In the genomic region with DNA sequence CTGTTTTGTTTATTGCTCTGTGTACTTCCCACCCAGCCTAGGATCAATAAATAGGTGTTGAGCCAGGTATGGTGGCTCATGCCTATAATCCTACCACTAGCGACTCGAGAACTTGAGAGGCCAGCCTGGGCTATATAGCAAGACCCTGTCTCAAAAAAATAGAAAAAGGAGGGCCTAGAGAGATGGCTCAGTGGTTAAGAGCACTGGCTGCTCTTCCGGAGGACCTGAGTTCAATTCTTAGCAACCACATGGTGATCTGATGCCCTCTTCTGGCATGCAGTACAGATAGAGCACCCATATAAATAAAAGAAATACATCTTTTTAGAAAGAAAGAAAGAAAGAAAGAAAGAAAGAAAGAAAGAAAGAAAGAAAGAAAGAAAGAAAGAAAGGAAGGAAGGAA, we compare ENCODE assay signal across 13 mouse cellular contexts. TPM values are rescaled to one million over a fixed set of nuclear protein-coding genes. Genes with fewer than 3 reads are reported as not detected.
DNase-seq lines count a peak whose midpoint lies in the region; ATAC-seq and TF ChIP-seq lines count a peak whose summit lies in the region.
"Had no signal": no experiment of that assay in that cellular context is flagged by ENCODE, and none has a peak within 500 bp of the region (broad histone marks: within the 10 kb centered on the region; RNA-seq: fewer than 3 reads in every experiment).

No protein-coding gene starts in this region.

- TF ChIP-seq CTCF in MEL (IDR thresholded peaks at IDR 0.05 in 2 of 3, conservative IDR thresholded peaks at IDR 0.05 in 1 of 3; ENCODE audit: control insufficient read depth in 1 of 3, insufficient read depth in 1 of 3, low read depth in 2 of 3, low read length in 3 of 3, poor library complexity in 1 of 3, severe bottlenecking in 1 of 3) = peak in 2 of 3 experiments; percentile 10 to 42; a peak in 2 of 6 replicates
- TF ChIP-seq CTCF in small intestine, adult 2 months (IDR thresholded peaks at IDR 0.05; ENCODE audit: extremely low read depth, insufficient read length, insufficient replicate concordance, low read depth, low read length) = no peak

- peaks cover 22% of the 10 kb centered on the region for H3K4me1 ChIP-seq in heart, embryonic 13.5 days
- H3K4me1 ChIP-seq in MEL (ENCODE audit: control insufficient read depth in 1 of 2, insufficient read depth in 2 of 2, low read length in 2 of 2) = peaks cover 6 to 34% of the 10 kb centered on the region in 2 experiments
- H3K4me1 ChIP-seq in small intestine, adult 2 months (ENCODE audit: control insufficient read depth, insufficient read depth, insufficient read length, low read length) = peaks cover 12% of the 10 kb centered on the region
- H3K4me1 ChIP-seq in kidney, embryonic 14.5 days (ENCODE audit: control insufficient read depth, insufficient read depth, low read length) = peaks cover 17% of the 10 kb centered on the region
- peaks cover 33% of the 10 kb centered on the region for H3K4me1 ChIP-seq in embryonic facial prominence, embryonic 10.5 days

- 67% methylated on average over 3 of the region's 3 CpGs for WGBS in heart, embryonic 13.5 days
- WGBS in small intestine, adult 2 months = 29% methylated on average over 3 of the region's 3 CpGs
- WGBS in kidney, embryonic 14.5 days = 60% methylated on average over 3 of the region's 3 CpGs
- 65% methylated on average over 3 of the region's 3 CpGs for WGBS in embryonic facial prominence, embryonic 10.5 days

- H3K36me3 ChIP-seq in heart, embryonic 13.5 days = peaks cover 23% of the 10 kb centered on the region
- H3K36me3 ChIP-seq in MEL (ENCODE audit: control insufficient read depth in 1 of 2, insufficient read depth in 2 of 2, low read length in 2 of 2) = peaks cover 0 to 22% of the 10 kb centered on the region in 2 experiments; a peak in 2 of 4 replicates
- peaks cover 4% of the 10 kb centered on the region for H3K36me3 ChIP-seq in small intestine, adult 2 months (ENCODE audit: control insufficient read depth, insufficient read depth, low read length)
- H3K36me3 ChIP-seq in kidney, embryonic 14.5 days (ENCODE audit: control insufficient read depth, insufficient read depth, low read length) = peaks cover 19% of the 10 kb centered on the region; the same call in 1 of the 2 replicates
- peaks cover 24% of the 10 kb centered on the region for H3K36me3 ChIP-seq in embryonic facial prominence, embryonic 10.5 days (replicated peaks)

- peaks cover 16% of the 10 kb centered on the region for H3K79me2 ChIP-seq in MEL (ENCODE audit: control insufficient read depth, insufficient read depth, low read length, poor library complexity)

- ATAC-seq in heart, embryonic 13.5 days (ENCODE audit: extremely low read depth, insufficient number of reproducible peaks, low FRiP score, low TSS enrichment) = no peak
- no peak for ATAC-seq in kidney, embryonic 14.5 days (ENCODE audit: low FRiP score, low TSS enrichment)

- no peak for DNase-seq in heart, adult 11 months
- peak; percentile 56 for DNase-seq in lung, postnatal 36 days
- no peak for DNase-seq in lung, postnatal 4 days
- DNase-seq in MEL (ENCODE audit: low read depth, low spot score) = peak; percentile 67
- no peak for DNase-seq in embryonic facial prominence, embryonic 10.5 days (ENCODE audit: low spot score)
- DNase-seq: lung, postnatal 10 days had no signal

- TF ChIP-seq EP300 in MEL (IDR thresholded peaks at IDR 0.05; ENCODE audit: low read depth in 1 of 2, low read length in 2 of 2) = no peak

- TF ChIP-seq POLR2A in MEL (IDR thresholded peaks at IDR 0.05; ENCODE audit: control insufficient read depth in 1 of 2, insufficient read depth in 1 of 2, low read depth in 1 of 2, low read length in 2 of 2, poor library complexity in 1 of 2) = no peak
- TF ChIP-seq POLR2A in small intestine, adult 2 months (IDR thresholded peaks at IDR 0.05; ENCODE audit: low read depth, low read length) = no peak

- H3K27me3 ChIP-seq in heart, embryonic 13.5 days (replicated peaks) = peaks cover 31% of the 10 kb centered on the region
- H3K27me3 ChIP-seq in MEL (ENCODE audit: control insufficient read depth in 1 of 2, insufficient read depth in 2 of 2, low read length in 2 of 2) = no peaks in the 10 kb centered on the region
- H3K27me3 ChIP-seq in small intestine, adult 2 months (ENCODE audit: control insufficient read depth, insufficient read depth, low read length) = no peaks in the 10 kb centered on the region
- H3K27me3 ChIP-seq in kidney, embryonic 14.5 days (ENCODE audit: control insufficient read depth, insufficient read depth, low read length) = no peaks in the 10 kb centered on the region; the same call in 1 of the 2 replicates
- H3K27me3 ChIP-seq in embryonic facial prominence, embryonic 10.5 days (replicated peaks; ENCODE audit: low read depth, poor library complexity, severe bottlenecking) = peaks cover 36% of the 10 kb centered on the region

- H3K4me3 ChIP-seq in heart, embryonic 13.5 days = no peak overlapping the region
- peak overlapping the region; percentile 38 to 41 for H3K4me3 ChIP-seq in MEL (ENCODE audit: control insufficient read depth in 1 of 2, insufficient read depth in 1 of 2, low read depth in 2 of 2, low read length in 2 of 2)
- H3K4me3 ChIP-seq in small intestine, adult 2 months (ENCODE audit: low read depth, low read length) = no peak overlapping the region
- no peak overlapping the region for H3K4me3 ChIP-seq in kidney, embryonic 14.5 days (ENCODE audit: low read length)
- no peak overlapping the region for H3K4me3 ChIP-seq in embryonic facial prominence, embryonic 10.5 days
- H3K4me3 ChIP-seq: erythroblast, embryonic 14.5 days had no signal

- H3K27ac ChIP-seq in heart, embryonic 13.5 days (replicated peaks) = no peak overlapping the region
- peak overlapping the region; percentile 74 for H3K27ac ChIP-seq in MEL (ENCODE audit: control insufficient read depth, low read depth, low read length)
- H3K27ac ChIP-seq in small intestine, adult 2 months (ENCODE audit: insufficient read depth, low read depth, low read length) = peak overlapping the region; percentile 38; the same call in 1 of the 2 replicates
- H3K27ac ChIP-seq in kidney, embryonic 14.5 days (ENCODE audit: low read depth, low read length) = no peak overlapping the region
- H3K27ac ChIP-seq in embryonic facial prominence, embryonic 10.5 days (replicated peaks) = no peak overlapping the region

- H3K4me2 ChIP-seq in heart, embryonic 13.5 days = no peak overlapping the region
- H3K4me2 ChIP-seq in kidney, embryonic 14.5 days (replicated peaks; ENCODE audit: low read depth, low read length) = no peak overlapping the region

- H3K9me3 ChIP-seq in heart, embryonic 13.5 days = no peaks in the 10 kb centered on the region
- H3K9me3 ChIP-seq in MEL (replicated peaks; ENCODE audit: insufficient read depth, low read length) = no peaks in the 10 kb centered on the region
- H3K9me3 ChIP-seq in kidney, embryonic 14.5 days (ENCODE audit: control insufficient read depth, low read length) = no peaks in the 10 kb centered on the region
- no peaks in the 10 kb centered on the region for H3K9me3 ChIP-seq in embryonic facial prominence, embryonic 10.5 days
- H3K9me3 ChIP-seq: kidney, embryonic 15.5 days had no signal

- TF ChIP-seq RAD21 in MEL (IDR thresholded peaks at IDR 0.05; ENCODE audit: low read depth, low read length) = peak; percentile 41

- peak overlapping the region; percentile 93; the same call in 1 of the 2 replicates for H3K9ac ChIP-seq in heart, embryonic 13.5 days
- peak overlapping the region; percentile 58 for H3K9ac ChIP-seq in MEL (ENCODE audit: control insufficient read depth, low read depth, low read length, poor library complexity, severe bottlenecking)
- no peak overlapping the region for H3K9ac ChIP-seq in kidney, embryonic 14.5 days (ENCODE audit: low read depth, low read length)

RNA-seq across cellular contexts. Expression of a gene that starts 1.7 kb away (rescaled TPM):
- 21.3 and 22.2 TPM in 2 replicates for polyA plus RNA-seq in heart, embryonic 13.5 days (2015; fragmentation: Nextera tagmentation; extraction: Ambion mirVana)
- 20.5 and 21.3 TPM in 2 replicates for total RNA-seq in MEL (2012; rRNA removed)
- polyA plus RNA-seq in MEL (2012; ENCODE audit: insufficient read depth in 1 of 2, insufficient read length in 2 of 2, low read depth in 1 of 2, low replicate concordance in 2 of 2, missing spikeins in 1 of 2) = 10 to 100 TPM in 1 of 2 experiments, not detected in 1; 37.9 TPM
- polyA plus RNA-seq in small intestine, adult 2 months (2012; rRNA removed) = 8.2 and 12.2 TPM in 2 replicates
- 34.7 and 39.5 TPM in 2 replicates for polyA plus RNA-seq in kidney, embryonic 14.5 days (2014; fragmentation: Nextera tagmentation; extraction: Ambion mirVana)
- 58.1 and 58.2 TPM in 2 replicates for polyA plus RNA-seq in embryonic facial prominence, embryonic 10.5 days (2016; fragmentation: Nextera tagmentation; extraction: Ambion mirVana)

RNA-seq across cellular contexts. Expression of a gene that starts 10.9 kb away (rescaled TPM):
- 1.1 and 1.9 TPM in 2 replicates for polyA plus RNA-seq in heart, embryonic 13.5 days (2015; fragmentation: Nextera tagmentation; extraction: Ambion mirVana)
- total RNA-seq in MEL (2012; rRNA removed) = 0.13 and 0.42 TPM in 2 replicates
- polyA plus RNA-seq in MEL (2012; ENCODE audit: insufficient read depth in 1 of 2, insufficient read length in 2 of 2, low read depth in 1 of 2, low replicate concordance in 2 of 2, missing spikeins in 1 of 2) = 1 to 10 TPM in 1 of 2 experiments, not detected in 1; 2.3 TPM
- 10.1 and 12.4 TPM in 2 replicates for polyA plus RNA-seq in small intestine, adult 2 months (2012; rRNA removed)
- polyA plus RNA-seq in kidney, embryonic 14.5 days (2014; fragmentation: Nextera tagmentation; extraction: Ambion mirVana) = 5.7 and 5.9 TPM in 2 replicates
- polyA plus RNA-seq in embryonic facial prominence, embryonic 10.5 days (2016; fragmentation: Nextera tagmentation; extraction: Ambion mirVana) = 2.8 and 3.3 TPM in 2 replicates
- polyA plus RNA-seq: erythroblast, embryonic 14.5 days had no signal

RNA-seq across cellular contexts. Expression of a gene that starts 11.0 kb away (rescaled TPM):
- not detected in 2 replicates for polyA plus RNA-seq in heart, embryonic 13.5 days (2015; fragmentation: Nextera tagmentation; extraction: Ambion mirVana)
- not detected in 2 replicates for total RNA-seq in MEL (2012; rRNA removed)
- polyA plus RNA-seq in MEL (2012; ENCODE audit: insufficient read depth in 1 of 2, insufficient read length in 2 of 2, low read depth in 1 of 2, low replicate concordance in 2 of 2, missing spikeins in 1 of 2) = not detected
- polyA plus RNA-seq in small intestine, adult 2 months (2012; rRNA removed) = not detected in 2 replicates
- not detected in 2 replicates for polyA plus RNA-seq in kidney, embryonic 14.5 days (2014; fragmentation: Nextera tagmentation; extraction: Ambion mirVana)
- not detected in 2 replicates for polyA plus RNA-seq in embryonic facial prominence, embryonic 10.5 days (2016; fragmentation: Nextera tagmentation; extraction: Ambion mirVana)
- total RNA-seq: common myeloid progenitor, adult 5-6 weeks had no signal
- polyA plus RNA-seq: erythroblast, embryonic 14.5 days; heart, embryonic 16.5 days; kidney, embryonic 15.5 days had no signal

RNA-seq across cellular contexts. Expression of a gene that starts 11.3 kb away (rescaled TPM):
- 642 and 729 TPM in 2 replicates for polyA plus RNA-seq in heart, embryonic 13.5 days (2015; fragmentation: Nextera tagmentation; extraction: Ambion mirVana)
- total RNA-seq in MEL (2012; rRNA removed) = 437 and 453 TPM in 2 replicates
- polyA plus RNA-seq in MEL (2012; ENCODE audit: insufficient read depth in 1 of 2, insufficient read length in 2 of 2, low read depth in 1 of 2, low replicate concordance in 2 of 2, missing spikeins in 1 of 2) = 100 to 1,000 TPM; 455 to 505 TPM
- 142 and 258 TPM in 2 replicates for polyA plus RNA-seq in small intestine, adult 2 months (2012; rRNA removed)
- polyA plus RNA-seq in kidney, embryonic 14.5 days (2014; fragmentation: Nextera tagmentation; extraction: Ambion mirVana) = 987 and 1,041 TPM in 2 replicates
- 1,000 and 1,025 TPM in 2 replicates for polyA plus RNA-seq in embryonic facial prominence, embryonic 10.5 days (2016; fragmentation: Nextera tagmentation; extraction: Ambion mirVana)

RNA-seq across cellular contexts. Expression of a gene that starts 12.1 kb away (rescaled TPM):
- polyA plus RNA-seq in heart, embryonic 13.5 days (2015; fragmentation: Nextera tagmentation; extraction: Ambion mirVana) = 2.0 and 2.7 TPM in 2 replicates
- 14.0 and 15.2 TPM in 2 replicates for total RNA-seq in MEL (2012; rRNA removed)
- polyA plus RNA-seq in MEL (2012; ENCODE audit: insufficient read depth in 1 of 2, insufficient read length in 2 of 2, low read depth in 1 of 2, low replicate concordance in 2 of 2, missing spikeins in 1 of 2) = 10 to 100 TPM in 1 of 2 experiments, not detected in 1; 15.5 TPM
- polyA plus RNA-seq in small intestine, adult 2 months (2012; rRNA removed) = 15.3 and 21.9 TPM in 2 replicates
- polyA plus RNA-seq in kidney, embryonic 14.5 days (2014; fragmentation: Nextera tagmentation; extraction: Ambion mirVana) = 2.7 and 3.2 TPM in 2 replicates
- 0.57 and 1.4 TPM in 2 replicates for polyA plus RNA-seq in embryonic facial prominence, embryonic 10.5 days (2016; fragmentation: Nextera tagmentation; extraction: Ambion mirVana)

Comparison
In these comparisons a context has a peak if more than half of its experiments do, and no peak if none do; other contexts are left out.
1. DNase-seq: peak in lung, postnatal 36 days (single experiment) and MEL (single experiment); none in heart, adult 11 months (single experiment), lung, postnatal 4 days (0 of 2) and embryonic facial prominence, embryonic 10.5 days (single experiment).
2. H3K27ac ChIP-seq: peak in MEL (single experiment) and small intestine, adult 2 months (single experiment); none in heart, embryonic 13.5 days (single experiment), kidney, embryonic 14.5 days (single experiment) and embryonic facial prominence, embryonic 10.5 days (single experiment).
3. H3K4me3 ChIP-seq: peak in MEL (2 of 2); none in heart, embryonic 13.5 days (single experiment), small intestine, adult 2 months (single experiment), kidney, embryonic 14.5 days (single experiment) and embryonic facial prominence, embryonic 10.5 days (single experiment).